Mouse (Mus musculus) cerebellum, adult 2 months (tissue): ENCODE measurements at regions not wholly inside any gene's neighbourhood (a gene's known extent, or its start where the extent isn't known, plus 50 kb on each side); places are given as distances from the start of the nearest gene placed in this dataset.

Experiments used
- DNase-seq, 2 experiments: peaks; one replicate each; pipeline ENCODE4 v3.0.0; 2021
- H3K27ac ChIP-seq: fragments of 200-500 bp; 2 replicates; pipeline ENCODE4 v1.5.1; 2012; ENCODE audit warnings: low read length, control low read depth, inconsistent platforms; ENCODE audit not compliant: insufficient read depth
- H3K27me3 ChIP-seq: fragments of 200-500 bp; 2 replicates; pipeline ENCODE4 v1.6.1; 2012; ENCODE audit warnings: inconsistent platforms, mild to moderate bottlenecking, low read length, moderate library complexity; ENCODE audit not compliant: control insufficient read depth, insufficient read depth
- H3K4me1 ChIP-seq: fragments of 200-500 bp; 2 replicates; pipeline ENCODE4 v1.6.1; 2011; ENCODE audit warnings: low read length; ENCODE audit not compliant: control insufficient read depth, insufficient read depth
- H3K4me3 ChIP-seq: fragments of 200-500 bp; replicated peaks from 2 replicates; pipeline ENCODE3; 2011; ENCODE audit warnings: mild to moderate bottlenecking, low read depth, low read length, control low read depth; ENCODE audit not compliant: insufficient read depth
- CTCF ChIP-seq: fragments of 200-500 bp; IDR thresholded peaks from 2 replicates; pipeline ENCODE4 v1.5.1; 2011; ENCODE audit warnings: low read depth, mild to moderate bottlenecking, control low read depth, low read length, moderate library complexity, borderline replicate concordance; ENCODE audit not compliant: insufficient read depth
- POLR2A ChIP-seq: fragments of 200-500 bp; IDR thresholded peaks from 2 replicates; pipeline ENCODE4 v1.6.1; 2011; ENCODE audit warnings: low read length, control low read depth, borderline replicate concordance; ENCODE audit not compliant: insufficient read depth
- WGBS: fragments of 180-500 bp; shearing (Covaris S2); methylation state at CpG from one replicate; pipeline ENCODE4 v1.1.7; 2018; 5-methylcytosine and 5-hydroxymethylcytosine counted together

DNA sequence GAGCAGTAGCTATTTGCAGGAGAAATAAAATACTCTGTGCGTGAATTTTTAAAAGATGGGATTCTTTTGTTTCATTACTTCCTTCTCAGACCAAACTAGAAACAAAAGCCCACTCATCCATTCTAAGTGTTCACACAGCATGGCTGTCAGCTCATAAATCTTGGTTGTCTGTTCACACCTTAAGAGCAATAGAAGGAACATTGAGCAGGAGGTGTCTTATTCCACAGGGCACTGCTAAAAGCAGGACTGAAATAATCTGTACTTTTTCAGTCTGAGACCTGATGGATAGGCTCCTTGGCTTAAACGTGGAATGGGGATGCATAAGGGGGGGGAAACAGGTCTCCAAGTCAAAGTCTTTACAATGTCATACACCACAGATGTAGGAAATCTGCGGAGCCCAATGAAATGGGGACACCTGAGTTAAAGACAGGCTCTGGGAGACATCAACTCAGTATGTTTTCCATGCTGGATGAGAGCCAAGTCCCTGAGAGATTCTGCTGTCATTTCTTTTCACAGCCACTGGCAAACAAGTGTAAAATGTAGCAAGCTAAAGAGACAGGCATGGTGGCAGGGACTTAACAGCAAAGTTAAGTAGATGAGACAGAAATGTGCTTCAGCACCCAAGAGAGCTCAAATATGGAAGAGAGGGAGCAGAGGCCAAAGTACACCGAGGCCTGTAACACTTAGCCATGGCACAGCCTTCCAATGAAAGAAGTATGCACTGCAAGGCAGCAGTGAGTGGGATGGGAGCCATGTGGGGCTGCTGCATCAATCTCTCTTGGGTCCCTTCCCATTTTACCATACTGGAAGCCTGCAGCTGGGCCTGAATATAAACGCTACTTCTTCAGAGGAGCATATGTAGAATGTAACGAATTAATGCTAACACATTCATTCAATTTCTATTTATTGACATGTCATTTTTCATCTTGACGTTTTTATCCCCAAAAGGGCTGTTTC is 2492.0 kb upstream of the Gm7489 start:
- Histone ChIP-seq H3K4me1 (no peaks in the 10 kb centered on the region), H3K27ac (no peak overlapping the region), H3K27me3 (no peaks in the 10 kb centered on the region), H3K4me3 (no peak overlapping the region)
- no peak for DNase-seq
- WGBS: 36% methylated on average over 7 of the region's 7 CpGs
- TF ChIP-seq POLR2A: no peak
- no peak for TF ChIP-seq CTCF

DNA sequence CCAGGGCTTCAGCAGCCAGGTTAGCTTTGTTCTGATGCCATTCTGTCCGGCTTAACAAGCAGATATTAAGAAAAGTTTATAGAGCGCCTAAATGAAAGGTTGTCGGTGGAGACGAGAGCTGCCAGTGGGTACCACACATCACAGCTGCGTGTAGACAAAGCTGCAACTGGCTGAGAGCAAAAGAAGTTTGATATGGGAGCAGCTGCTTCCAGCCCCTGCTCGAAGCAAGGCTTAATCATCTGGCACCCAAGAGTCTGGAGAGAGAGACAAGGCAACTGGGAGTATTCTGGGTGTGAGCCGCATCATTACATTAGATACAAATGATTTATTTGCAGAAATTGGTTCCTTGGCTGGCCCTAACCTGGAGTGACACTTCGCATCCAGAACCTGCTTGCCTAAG is 2488.7 kb upstream of the Gm7489 start:
- TF ChIP-seq POLR2A (no peak), CTCF (no peak)
- 77% methylated on average over 8 of the region's 8 CpGs for WGBS

GRCm38 (mm10) chr15:51403581-51403980 is 2481.1 kb upstream of the Gm7489 start:
- Histone ChIP-seq H3K27me3 (no peaks in the 10 kb centered on the region), H3K4me1 (no peaks in the 10 kb centered on the region), H3K27ac (no peak overlapping the region), H3K4me3 (no peak overlapping the region)
- no peak for DNase-seq
- 99% methylated on average over 3 of the region's 3 CpGs for WGBS
- TF ChIP-seq POLR2A (no peak), CTCF (no peak)

More for the DNA sequence above, 2488.7 kb upstream of the Gm7489 start:
- H3K27me3 ChIP-seq: no peaks in the 10 kb centered on the region
- no peak overlapping the region for H3K27ac ChIP-seq
- no peak for DNase-seq
- H3K4me1 ChIP-seq: no peaks in the 10 kb centered on the region
- H3K4me3 ChIP-seq: no peak overlapping the region

GRCm38 (mm10) chr15:51409791-51410308 is 2474.9 kb upstream of the Gm7489 start:
- Histone ChIP-seq H3K27me3 (no peaks in the 10 kb centered on the region), H3K4me1 (no peaks in the 10 kb centered on the region), H3K27ac (no peak overlapping the region), H3K4me3 (no peak overlapping the region)
- DNase-seq: no peak
- no peak for TF ChIP-seq POLR2A
- no peak for TF ChIP-seq CTCF
- WGBS: 84% methylated on average over 6 of the region's 6 CpGs

- no peak for TF ChIP-seq CTCF
- TF ChIP-seq POLR2A: no peak
- Histone ChIP-seq H3K4me1 (no peaks in the 10 kb centered on the region), H3K27me3 (no peaks in the 10 kb centered on the region), H3K27ac (no peak overlapping the region), H3K4me3 (no peak overlapping the region)
- DNase-seq: no peak
These were observed 2472.7 kb upstream of the Gm7489 start for GRCm38 (mm10) chr15:51411966-51412365.

GRCm38 (mm10) chr15:51442606-51443005 is 2442.1 kb upstream of the Gm7489 start:
- 77% methylated on average over 2 of the region's 2 CpGs for WGBS
- DNase-seq: no peak
- no peak overlapping the region for H3K27ac ChIP-seq
- no peak overlapping the region for H3K4me3 ChIP-seq
- H3K27me3 ChIP-seq: no peaks in the 10 kb centered on the region
- no peak for TF ChIP-seq POLR2A
- TF ChIP-seq CTCF: no peak
- no peaks in the 10 kb centered on the region for H3K4me1 ChIP-seq

- 80% methylated on average over 3 of the region's 3 CpGs for WGBS
These were observed 2414.8 kb upstream of the Gm7489 start for GRCm38 (mm10) chr15:51469895-51470294.

DNA sequence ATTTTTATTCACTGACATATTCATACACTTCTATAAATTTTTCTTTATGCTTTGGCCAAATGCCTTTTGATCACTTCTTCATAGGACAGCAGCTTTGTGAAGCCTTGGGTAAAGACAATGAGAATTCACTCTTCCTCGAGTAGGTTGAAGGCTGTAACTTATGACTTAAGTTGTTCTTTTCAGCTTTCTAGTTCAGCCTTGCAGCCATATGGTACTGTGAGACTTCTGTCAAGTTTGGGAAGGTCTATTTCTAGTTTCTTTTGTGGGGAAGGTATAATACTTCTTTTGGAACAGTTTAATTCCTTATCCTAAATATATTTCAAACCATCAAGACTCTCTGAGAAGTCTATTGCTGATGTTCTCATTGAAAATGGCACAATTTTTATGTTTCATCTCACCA is 2413.6 kb upstream of the Gm7489 start:
- no peak overlapping the region for H3K27ac ChIP-seq
- WGBS: 69% methylated on average over 1 of the region's 1 CpGs
- H3K27me3 ChIP-seq: no peaks in the 10 kb centered on the region
- no peaks in the 10 kb centered on the region for H3K4me1 ChIP-seq
- H3K4me3 ChIP-seq: no peak overlapping the region
- no peak for DNase-seq
- no peak for TF ChIP-seq CTCF
- TF ChIP-seq POLR2A: no peak

More at GRCm38 (mm10) chr15:51469895-51470294, 2414.8 kb upstream of the Gm7489 start:
- Histone ChIP-seq H3K27ac (no peak overlapping the region), H3K4me3 (no peak overlapping the region), H3K27me3 (no peaks in the 10 kb centered on the region), H3K4me1 (no peaks in the 10 kb centered on the region)
- TF ChIP-seq CTCF: no peak
- no peak for TF ChIP-seq POLR2A
- no peak for DNase-seq
